Mouse (Mus musculus) stomach, postnatal 0 days (tissue): ENCODE measurements around the gene Rhbdd1. TPM values are rescaled to one million over a fixed set of nuclear protein-coding genes. Genes with fewer than 3 reads are reported as not detected.
A peak's percentile ranks its signal among the peaks of the same experiment; 100 is the strongest.

Experiments
- ATAC-seq: fragments of 200-750 bp; cut with Nextera tagmentation; 2 replicates; pipeline ENCODE4 v1.8.0; 2017; ENCODE audit not compliant: low FRiP score, low TSS enrichment
- DNase-seq: peaks from one replicate; pipeline ENCODE4 v3.0.0-alpha.2; 2016; ENCODE audit warnings: low spot score
- H3K27ac ChIP-seq: fragments of 300-500 bp; sonication (generic); replicated peaks from 2 replicates; pipeline ENCODE4 v1.5.1; 2014; ENCODE audit warnings: mild to moderate bottlenecking, control low read depth
- H3K27me3 ChIP-seq: fragments of 300-500 bp; sonication (generic); 2 replicates; pipeline ENCODE4 v1.6.1; 2014; ENCODE audit warnings: low read length; ENCODE audit not compliant: control insufficient read depth, insufficient read depth
- H3K36me3 ChIP-seq: fragments of 300-500 bp; sonication (generic); 2 replicates; pipeline ENCODE4 v1.6.1; 2014; ENCODE audit warnings: low read length, mixed read lengths; ENCODE audit not compliant: control insufficient read depth, insufficient read depth
- H3K4me1 ChIP-seq: fragments of 300-500 bp; sonication (generic); replicated peaks from 2 replicates; pipeline ENCODE4 v1.6.1; 2014; ENCODE audit warnings: antibody characterized with exemption; ENCODE audit not compliant: control insufficient read depth, insufficient read depth
- H3K4me2 ChIP-seq: fragments of 300-500 bp; sonication (generic); replicated peaks from 2 replicates; pipeline ENCODE4 v1.6.1; 2014; ENCODE audit warnings: low read depth, mild to moderate bottlenecking, control low read depth, moderate library complexity
- H3K4me3 ChIP-seq: fragments of 300-500 bp; sonication (generic); 2 replicates; pipeline ENCODE4 v1.5.1; 2014; ENCODE audit warnings: low read depth, low read length, control low read depth
- H3K9ac ChIP-seq: fragments of 300-500 bp; sonication (generic); 2 replicates; pipeline ENCODE4 v1.6.1; 2014; ENCODE audit warnings: mild to moderate bottlenecking, low read length, control low read depth, mixed read lengths
- H3K9me3 ChIP-seq: fragments of 300-500 bp; sonication (generic); 2 replicates; pipeline ENCODE4 v1.6.1; 2016; ENCODE audit warnings: low read length; ENCODE audit not compliant: control insufficient read depth
- CTCF ChIP-seq: IDR thresholded peaks from 2 replicates; pipeline ENCODE4 v1.5.1; 2016; ENCODE audit warnings: antibody characterized with exemption, low read depth, mild to moderate bottlenecking, moderate library complexity
- EP300 ChIP-seq: optimal IDR thresholded peaks from 2 replicates; pipeline ENCODE3; 2016; ENCODE audit warnings: antibody characterized with exemption
- WGBS: fragments of 180-500 bp; shearing (Covaris S2); extraction: QIAGEN DNeasy Blood & Tissue Kit; methylation state at CpG from one replicate; pipeline ENCODE4 v1.1.7; 2014; 5-methylcytosine and 5-hydroxymethylcytosine counted together
- polyA plus RNA-seq: library from polyadenylated mRNA; unstranded; fragments of >200 nt; fragmentation: Nextera tagmentation; extraction: Ambion mirVana; gene quantifications from 2 replicates; pipeline ENCODE4 v1.2.1, GENCODE M21; 2015

The Rhbdd1 gene
- 7.5 and 7.9 TPM in 2 replicates for polyA plus RNA-seq

DNA sequence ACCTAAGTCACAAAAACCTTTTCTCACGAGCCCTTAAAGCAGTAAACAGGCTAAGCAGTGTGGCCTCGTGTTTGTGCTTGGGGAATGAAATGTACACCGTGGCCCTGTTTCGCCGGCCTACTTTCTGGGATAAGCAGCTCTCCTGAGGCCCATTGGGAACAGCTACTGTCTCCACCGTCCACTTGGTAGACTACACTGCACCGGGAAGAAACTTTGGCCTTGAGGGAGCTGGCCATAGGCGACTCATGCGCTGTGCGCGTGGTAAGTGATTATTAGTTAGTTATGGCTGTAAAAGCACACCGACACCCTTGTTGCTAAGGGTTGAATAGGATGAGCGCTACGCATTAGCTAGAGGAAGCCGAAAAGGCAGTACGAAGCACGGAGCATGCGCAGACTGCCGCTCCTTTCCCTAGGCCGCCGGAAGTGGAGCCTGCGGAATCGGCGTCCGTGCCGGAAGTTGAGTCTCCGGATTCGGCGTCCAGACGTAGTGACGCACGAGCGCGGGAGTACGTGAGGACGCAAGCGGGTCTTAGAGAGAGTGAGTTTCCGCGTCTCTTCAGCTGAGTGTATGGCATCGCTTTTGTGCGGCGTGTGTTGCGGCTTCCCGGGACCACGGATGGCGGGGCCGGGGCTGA, at the start of gene Rhbdd1:
Rhbdd1 (plus strand) TSS at position 342 of the 635 bp plus-strand sequence.
- Histone ChIP-seq H3K27me3 (no peaks in the 10 kb centered on the region), H3K9ac (peak within 1 kb of the TSS; percentile 91), H3K4me2 (peak within 1 kb of the TSS; percentile 66), H3K27ac (peak within 1 kb of the TSS; percentile 97), H3K4me1 (0 out of 2 replicates have a peak, but pooled peaks cover 3% of the 10 kb centered on the region), H3K4me3 (peak within 1 kb of the TSS; percentile 86), H3K36me3 (no peaks in the 10 kb centered on the region), H3K9me3 (no peaks in the 10 kb centered on the region)
- no peak for TF ChIP-seq EP300
- TF ChIP-seq CTCF, result no peak
- 6% methylated on average over 47 of the region's 47 CpGs for WGBS
- DNase-seq, result peak; percentile 95
- ATAC-seq, result peak; percentile 99

DNA sequence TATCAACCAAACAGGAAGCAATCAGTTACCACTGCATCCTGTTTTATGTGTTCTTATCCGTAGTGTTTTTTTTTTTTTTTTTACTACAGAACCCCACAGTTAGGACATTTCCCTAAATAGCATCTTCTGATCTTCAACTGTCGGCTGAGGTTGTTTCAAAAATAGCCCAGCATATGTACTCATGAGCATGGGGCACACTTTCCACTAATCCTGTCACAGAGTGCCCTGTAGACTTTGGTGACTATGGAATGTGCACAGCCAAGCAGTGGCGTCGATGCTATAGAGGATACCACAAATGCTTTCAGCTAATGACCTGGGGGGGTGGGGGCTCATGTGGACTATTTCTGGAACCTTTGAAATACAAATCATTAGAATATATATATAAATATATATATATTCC, 48.7 kb upstream of the Rhbdd1 start:
- WGBS, result 68% methylated on average over 4 of the region's 4 CpGs
- Histone ChIP-seq H3K4me1 (no peaks in the 10 kb centered on the region), H3K4me2 (no peak overlapping the region), H3K36me3 (no peaks in the 10 kb centered on the region), H3K27ac (no peak overlapping the region), H3K4me3 (no peak overlapping the region), H3K9ac (no peak overlapping the region), H3K27me3 (no peaks in the 10 kb centered on the region), H3K9me3 (no peaks in the 10 kb centered on the region)
- ATAC-seq, result no peak
- no peak for TF ChIP-seq CTCF
- TF ChIP-seq EP300, result no peak
- DNase-seq, result no peak

DNA sequence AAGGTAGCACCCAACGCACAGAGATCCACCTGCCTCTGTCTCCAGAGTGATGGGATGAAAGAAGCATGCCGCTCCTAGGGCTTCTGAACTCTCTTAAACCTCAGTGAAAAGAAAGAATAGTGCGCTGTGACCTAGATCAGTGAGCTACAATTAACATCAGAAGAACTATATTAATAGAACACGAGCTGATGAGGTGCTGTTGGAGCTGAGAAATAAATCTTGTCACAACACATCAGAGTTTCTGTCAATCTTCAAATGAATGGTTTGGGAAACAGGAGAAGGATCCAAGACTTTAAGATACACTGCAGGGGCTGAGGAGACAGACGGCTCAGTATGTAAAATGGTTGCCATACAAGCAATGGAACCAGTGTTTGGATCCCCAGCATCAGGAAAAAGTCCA, 44.0 kb upstream of the Rhbdd1 start:
- Histone ChIP-seq H3K4me2 (no peak overlapping the region), H3K4me3 (no peak overlapping the region), H3K27me3 (no peaks in the 10 kb centered on the region), H3K9ac (no peak overlapping the region), H3K36me3 (peaks cover 1% of the 10 kb centered on the region; the same call in 1 of the 2 replicates), H3K4me1 (0 out of 2 replicates have a peak, but pooled peaks cover 2% of the 10 kb centered on the region), H3K27ac (no peak overlapping the region), H3K9me3 (no peaks in the 10 kb centered on the region)
- ATAC-seq, result no peak
- 86% methylated on average over 5 of the region's 5 CpGs for WGBS
- no peak for DNase-seq
- TF ChIP-seq CTCF (no peak), EP300 (no peak)

DNA sequence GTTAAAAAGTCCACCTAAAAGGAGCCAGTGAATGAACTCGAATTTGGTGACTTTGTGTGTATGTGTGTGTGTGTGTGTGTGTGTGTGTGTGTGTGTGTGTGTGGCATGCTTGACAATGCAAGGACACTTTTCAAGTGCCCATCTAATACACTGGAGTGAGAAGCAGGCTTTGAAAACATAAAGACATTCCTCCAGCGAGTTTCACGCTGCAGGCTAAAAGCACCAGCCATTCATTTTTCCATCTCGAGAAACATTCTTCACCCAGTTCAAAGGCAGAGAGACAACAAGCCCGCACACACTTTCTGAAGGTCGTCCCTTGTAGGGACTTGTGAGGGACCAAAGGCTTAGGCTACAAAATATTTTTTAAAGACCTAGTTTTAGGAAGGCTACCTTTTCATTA, 42.7 kb upstream of the Rhbdd1 start:
- H3K4me2 ChIP-seq, result no peak overlapping the region
- H3K27me3 ChIP-seq, result no peaks in the 10 kb centered on the region
- no peaks in the 10 kb centered on the region for H3K9me3 ChIP-seq
- DNase-seq (no peak), ATAC-seq (no peak)
- WGBS, result 36% methylated on average over 6 of the region's 6 CpGs
- 0 out of 2 replicates have a peak, but pooled peaks cover 2% of the 10 kb centered on the region for H3K4me1 ChIP-seq
- no peak overlapping the region for H3K27ac ChIP-seq
- TF ChIP-seq EP300 (no peak), CTCF (no peak)
- H3K36me3 ChIP-seq, result peaks cover 3% of the 10 kb centered on the region; the same call in 1 of the 2 replicates
- H3K4me3 ChIP-seq, result no peak overlapping the region
- no peak overlapping the region for H3K9ac ChIP-seq

DNA sequence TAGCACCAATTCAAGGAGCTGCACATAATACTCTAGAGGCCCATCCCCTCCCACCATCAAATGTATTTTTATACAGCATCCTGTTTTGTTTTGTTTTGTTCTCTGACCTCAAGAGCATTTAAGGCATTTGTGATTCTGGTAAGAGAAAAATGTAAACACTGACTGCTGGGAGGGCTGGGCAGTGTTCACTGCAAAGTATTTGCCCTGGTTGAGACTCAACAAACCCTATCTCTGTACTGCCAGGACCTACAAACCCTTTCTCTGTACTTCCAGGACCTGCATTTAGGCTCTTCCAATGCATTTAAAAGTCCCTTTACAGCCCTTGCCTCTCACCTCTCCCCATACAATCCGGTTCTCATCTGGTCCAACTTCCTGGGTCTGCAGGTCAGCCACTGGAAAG, 41.9 kb upstream of the Rhbdd1 start:
- no peaks in the 10 kb centered on the region for H3K9me3 ChIP-seq
- 15% methylated on average over 1 of the region's 1 CpGs for WGBS
- no peak overlapping the region for H3K27ac ChIP-seq
- no peak for DNase-seq
- TF ChIP-seq CTCF (no peak), EP300 (no peak)
- no peak overlapping the region for H3K4me2 ChIP-seq
- H3K36me3 ChIP-seq, result peaks cover 3% of the 10 kb centered on the region; the same call in 1 of the 2 replicates
- 0 out of 2 replicates have a peak, but pooled peaks cover 2% of the 10 kb centered on the region for H3K4me1 ChIP-seq
- no peak overlapping the region for H3K4me3 ChIP-seq
- H3K9ac ChIP-seq, result no peak overlapping the region
- no peaks in the 10 kb centered on the region for H3K27me3 ChIP-seq
- 0 out of 2 replicates have a peak, but pooled peaks have one; percentile 32 for ATAC-seq

DNA sequence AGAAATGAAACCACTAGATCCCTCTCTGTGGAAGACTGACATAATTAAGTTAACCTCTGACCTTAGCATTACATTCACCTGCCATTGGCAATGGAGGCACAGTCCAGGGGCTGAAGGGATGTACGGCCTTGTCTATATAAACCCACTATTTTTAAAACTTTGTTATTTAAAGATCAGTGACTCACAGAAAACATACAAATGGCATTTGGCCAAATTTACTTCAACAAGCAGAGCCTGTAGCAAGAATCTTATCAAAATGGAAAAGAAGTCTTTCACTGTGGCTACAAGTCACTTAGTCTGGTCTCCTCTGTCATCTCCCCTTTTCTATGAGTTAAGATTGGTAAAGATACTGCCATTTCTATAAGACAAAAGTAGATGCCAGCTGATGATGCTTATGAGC, 36.5 kb upstream of the Rhbdd1 start:
- Histone ChIP-seq H3K4me3 (no peak overlapping the region), H3K27ac (no peak overlapping the region), H3K4me2 (no peak overlapping the region), H3K9ac (no peak overlapping the region), H3K4me1 (peaks cover 3% of the 10 kb centered on the region; the same call in 1 of the 2 replicates), H3K9me3 (no peaks in the 10 kb centered on the region), H3K27me3 (no peaks in the 10 kb centered on the region), H3K36me3 (peaks cover 3% of the 10 kb centered on the region; the same call in 1 of the 2 replicates)
- ATAC-seq (no peak), DNase-seq (no peak)
- WGBS, result 43% methylated on average over 1 of the region's 1 CpGs
- TF ChIP-seq EP300, result no peak
- TF ChIP-seq CTCF, result no peak
